26 mouse cellular contexts compared by ENCODE assay signal in genomic region chr2:69838707-69839106, GRCm38 (mm10). TPM values are rescaled to one million over a fixed set of nuclear protein-coding genes. Genes with fewer than 3 reads are reported as not detected.
"Had no signal": no experiment of that assay in that cellular context is flagged by ENCODE, and none has a peak within 500 bp of the region (broad histone marks: within the 10 kb centered on the region; RNA-seq: fewer than 3 reads in every experiment).

No protein-coding gene starts in this region.

- H3K27ac ChIP-seq: limb, embryonic 12.5 days; limb, embryonic 15.5 days; liver, embryonic 14.5 days; midbrain, embryonic 10.5 days; midbrain, embryonic 13.5 days; stomach, postnatal 0 days had no signal

- H3K27me3 ChIP-seq: limb, embryonic 12.5 days; limb, embryonic 15.5 days; megakaryocyte, embryonic 14.5 days; midbrain, embryonic 13.5 days had no signal

- H3K4me1 ChIP-seq: limb, embryonic 12.5 days; limb, embryonic 15.5 days had no signal

- H3K4me2 ChIP-seq: limb, embryonic 12.5 days; limb, embryonic 15.5 days; liver, embryonic 11.5 days; lung, embryonic 14.5 days; midbrain, embryonic 13.5 days had no signal

- H3K9ac ChIP-seq: limb, embryonic 12.5 days; limb, embryonic 15.5 days; liver, embryonic 14.5 days; liver, postnatal 0 days; lung, embryonic 14.5 days; midbrain, embryonic 13.5 days had no signal

- DNase-seq: kidney, adult 11 months; kidney, adult 8-10 months; kidney, postnatal 14 days; kidney, postnatal 4 days; left cerebral cortex, postnatal 4 days; liver, postnatal 0 days; lung, embryonic 14.5 days; lung, postnatal 10 days; lung, postnatal 4 days; right cerebral cortex, adult 18-20 months; right cerebral cortex, postnatal 14 days; right cerebral cortex, postnatal 4 days; thymus, adult 18-20 months; thymus, postnatal 14 days; thymus, postnatal 4 days had no signal

- ATAC-seq: midbrain, embryonic 13.5 days; midbrain, embryonic 16.5 days had no signal

- H3K9me3 ChIP-seq: limb, embryonic 12.5 days; limb, embryonic 15.5 days; megakaryocyte, embryonic 14.5 days; midbrain, embryonic 10.5 days; midbrain, embryonic 13.5 days had no signal

- H3K4me3 ChIP-seq: limb, embryonic 12.5 days; limb, embryonic 15.5 days; megakaryocyte, embryonic 14.5 days; midbrain, embryonic 10.5 days; midbrain, embryonic 13.5 days; myocyte had no signal

RNA-seq across cellular contexts. Expression of gene Klhl23, which starts 17.0 kb away (rescaled TPM):
- total RNA-seq: monocyte, adult 5-6 weeks had no signal
